Mouse (Mus musculus) left cerebral cortex, adult 6 months (tissue): ENCODE data around the gene Tgm1. TPM values are rescaled to one million over a fixed set of nuclear protein-coding genes. Genes with fewer than 3 reads are reported as not detected.

Source experiments
- long read RNA-seq, 2 experiments: library from polyadenylated mRNA; unstranded; transcript quantifications; one replicate each; pipeline ENCODE4 v2.0.0; 2019 to 2020
- polyA plus RNA-seq: library from polyadenylated mRNA; unstranded; fragments of <200 nt; fragmentation: Nextera tagmentation; gene quantifications from 2 replicates; pipeline ENCODE4 v1.2.3, GENCODE M21; 2021

Gene Tgm1
- not detected in 2 replicates for polyA plus RNA-seq
- long read RNA-seq, experiment 1: 0 reads
- long read RNA-seq, experiment 2: 0 reads

DNA sequence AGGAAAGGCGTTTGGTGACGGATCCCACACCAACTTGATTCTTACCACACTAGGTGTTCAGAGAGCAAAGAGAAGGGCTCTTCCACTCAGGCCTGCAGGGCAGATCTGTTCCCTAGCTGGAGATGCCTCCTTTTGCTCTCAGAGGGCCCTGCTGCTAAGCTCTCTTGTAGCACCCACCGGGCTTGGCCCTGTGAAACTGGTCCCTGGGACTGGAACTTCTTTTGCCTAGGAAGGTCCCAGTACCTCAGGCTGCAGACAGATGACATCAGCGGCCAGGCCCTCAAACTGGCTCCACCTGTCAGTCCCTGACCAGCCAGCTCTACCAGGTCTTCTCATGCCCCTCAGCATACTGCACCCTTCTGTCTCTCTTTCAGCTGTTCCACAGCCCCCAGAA is at the start of gene Tgm1:
TSS of gene Tgm1 (minus strand) at position 198 of the 394 bp plus-strand sequence.

GRCm38 (mm10) chr14:55761163-55761562 is 47.4 kb upstream of the Tgm1 start, which contains the start of gene Ltb4r2:
Ltb4r2 (plus strand) TSS chr14:55761428.

GRCm38 (mm10) chr14:55758363-55758784 is 44.6 kb upstream of the Tgm1 start, which contains the start of gene Cideb:
Cideb (minus strand) TSS chr14:55758458.

GRCm38 (mm10) chr14:55745180-55745860 is 31.6 kb upstream of the Tgm1 start, which contains the start of the genes Dhrs1 and Nop9:
Dhrs1 (minus strand) TSS chr14:55745690.
Nop9 (plus strand) TSS chr14:55745693.

GRCm38 (mm10) chr14:55721700-55722437 is 8.1 kb upstream of the Tgm1 start, which contains the start of gene Rabggta:
Rabggta (minus strand) TSS chr14:55722263.

DNA sequence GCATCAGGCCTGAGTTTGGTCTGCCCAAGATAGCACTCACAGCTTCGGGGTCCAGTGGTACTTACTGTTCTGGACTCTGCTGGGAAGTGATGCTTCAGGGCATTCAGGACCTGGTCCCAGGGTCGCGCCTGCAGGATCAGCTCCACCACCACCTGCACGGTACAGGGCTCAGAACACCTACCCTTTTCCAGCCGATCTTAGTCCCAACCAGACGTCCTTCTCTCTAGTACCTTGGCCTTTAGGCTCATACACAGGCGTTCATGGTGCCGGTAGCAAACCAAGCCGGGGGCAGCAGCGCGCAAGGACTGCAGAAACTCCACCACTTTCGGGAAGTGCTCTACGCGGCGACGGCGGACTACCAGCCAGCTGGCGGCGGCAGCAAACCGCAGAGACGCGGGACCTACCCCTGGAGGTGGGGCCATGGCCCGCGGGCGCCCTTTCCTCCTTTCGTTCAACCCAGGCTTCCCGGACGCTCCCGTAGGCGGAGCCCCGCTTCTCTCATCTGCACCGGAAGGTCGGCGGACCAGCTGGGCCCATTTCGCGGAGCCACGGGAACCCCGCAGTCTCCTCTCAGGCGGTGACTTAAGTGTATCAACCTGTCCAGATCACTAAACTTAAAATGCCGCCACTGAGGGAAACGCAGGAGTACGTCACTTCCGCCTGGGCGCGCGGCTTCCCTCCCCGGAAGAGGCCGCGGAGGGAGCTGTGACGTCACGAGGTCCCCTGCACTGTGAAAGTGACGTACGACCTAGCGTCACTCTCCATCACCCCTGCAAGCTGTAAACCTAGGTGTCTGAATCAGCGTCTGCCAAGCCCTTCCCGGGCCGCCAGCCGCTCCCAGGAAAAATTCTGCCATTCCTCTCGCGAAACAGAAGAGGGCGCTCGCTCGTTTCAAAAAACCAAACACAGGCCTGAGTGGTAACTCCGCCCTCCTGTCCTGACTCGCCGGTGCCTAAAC is 32.3 kb downstream of the Tgm1 start, which contains the start of gene Tinf2:
TSS of gene Tinf2 (minus strand) at position 661 of the 958 bp plus-strand sequence.

GRCm38 (mm10) chr14:55671833-55672740 is 41.6 kb downstream of the Tgm1 start, which contains the start of the genes Gmpr2 and Nedd8:
Gmpr2 (plus strand) TSS chr14:55671941.
Nedd8 (minus strand) TSS chr14:55672124.

GRCm38 (mm10) chr14:55659960-55660573 is 53.7 kb downstream of the Tgm1 start, which contains the start of gene Mdp1:
Mdp1 (minus strand) TSS chr14:55660508.

Other genes with a start within 250 kb of the Tgm1 start
- 15.8 and 18.1 TPM in 2 replicates for gene Dhrs4, start 235.2 kb downstream of the Tgm1 start, polyA plus RNA-seq
- 1.8 and 2.5 TPM in 2 replicates for gene Carmil3, start 223.3 kb downstream of the Tgm1 start, polyA plus RNA-seq
- gene Cpne6, start 203.5 kb downstream of the Tgm1 start, polyA plus RNA-seq: 154 and 195 TPM in 2 replicates
- gene Nrl, start 188.9 kb downstream of the Tgm1 start, polyA plus RNA-seq: 0.05 TPM in 1 of 2 replicates, not detected in the other
- 19.1 and 25.6 TPM in 2 replicates for gene Pck2, start 173.7 kb downstream of the Tgm1 start, polyA plus RNA-seq
- 53.7 and 76.2 TPM in 2 replicates for gene Dcaf11, start 153.9 kb downstream of the Tgm1 start, polyA plus RNA-seq
- 0.48 TPM in 1 of 2 replicates, not detected in the other for gene A730061H03Rik, start 153.5 kb downstream of the Tgm1 start, polyA plus RNA-seq
- gene Fitm1, start 138.3 kb downstream of the Tgm1 start, polyA plus RNA-seq: not detected in 2 replicates
- gene Psme1, start 135.8 kb downstream of the Tgm1 start, polyA plus RNA-seq: 49.1 and 53.6 TPM in 2 replicates
- gene Emc9, start 128.6 kb downstream of the Tgm1 start, polyA plus RNA-seq: 112 and 145 TPM in 2 replicates
- 98.6 and 102 TPM in 2 replicates for gene Psme2, start 122.8 kb downstream of the Tgm1 start, polyA plus RNA-seq
- gene Rnf31, start 122.2 kb downstream of the Tgm1 start, polyA plus RNA-seq: 7.8 and 9.4 TPM in 2 replicates
- 4.2 and 4.3 TPM in 2 replicates for gene Irf9, start 110.4 kb downstream of the Tgm1 start, polyA plus RNA-seq
- 0.65 and 1.0 TPM in 2 replicates for gene Rec8, start 95.9 kb downstream of the Tgm1 start, polyA plus RNA-seq
- gene Ipo4, start 78.0 kb downstream of the Tgm1 start, polyA plus RNA-seq: 40.6 and 51.1 TPM in 2 replicates
- 0.55 TPM in 1 of 2 replicates, not detected in the other for gene Gm49378, start 76.0 kb downstream of the Tgm1 start, polyA plus RNA-seq
- 24.9 and 28.7 TPM in 2 replicates for gene Tm9sf1, start 70.1 kb downstream of the Tgm1 start, polyA plus RNA-seq
- 0.11 and 0.22 TPM in 2 replicates for gene Tssk4, start 63.7 kb downstream of the Tgm1 start, polyA plus RNA-seq
- 55.6 and 68.7 TPM in 2 replicates for gene Mdp1, start 53.4 kb downstream of the Tgm1 start, polyA plus RNA-seq
- gene Gmpr2, start 42.0 kb downstream of the Tgm1 start, polyA plus RNA-seq: 21.2 and 26.0 TPM in 2 replicates
- 603 and 676 TPM in 2 replicates for gene Nedd8, start 41.8 kb downstream of the Tgm1 start, polyA plus RNA-seq
- 12.0 and 12.5 TPM in 2 replicates for gene Tinf2, start 32.1 kb downstream of the Tgm1 start, polyA plus RNA-seq
- gene Rabggta, start 8.3 kb upstream of the Tgm1 start, polyA plus RNA-seq: 37.3 and 41.7 TPM in 2 replicates
- gene Dhrs1, start 31.8 kb upstream of the Tgm1 start, polyA plus RNA-seq: 121 and 123 TPM in 2 replicates
- gene Nop9, start 31.8 kb upstream of the Tgm1 start, polyA plus RNA-seq: 7.6 and 7.7 TPM in 2 replicates
- 4.6 and 5.6 TPM in 2 replicates for gene Cideb, start 44.5 kb upstream of the Tgm1 start, polyA plus RNA-seq
- gene Ltb4r2, start 47.5 kb upstream of the Tgm1 start, polyA plus RNA-seq: 0.40 and 0.45 TPM in 2 replicates
- gene Ltb4r1, start 52.0 kb upstream of the Tgm1 start, polyA plus RNA-seq: not detected in 2 replicates
- 1.2 and 2.1 TPM in 2 replicates for gene Adcy4, start 70.2 kb upstream of the Tgm1 start, polyA plus RNA-seq
- 0.34 TPM in 1 of 2 replicates, not detected in the other for gene Ripk3, start 74.9 kb upstream of the Tgm1 start, polyA plus RNA-seq
- gene Nfatc4, start 109.2 kb upstream of the Tgm1 start, polyA plus RNA-seq: 0.15 and 0.23 TPM in 2 replicates
- 0.48 and 0.84 TPM in 2 replicates for gene Nynrin, start 140.1 kb upstream of the Tgm1 start, polyA plus RNA-seq
- 0.06 and 0.11 TPM in 2 replicates for gene Cbln3, start 170.5 kb upstream of the Tgm1 start, polyA plus RNA-seq
- 2.4 and 2.6 TPM in 2 replicates for gene Khnyn, start 171.0 kb upstream of the Tgm1 start, polyA plus RNA-seq
- 189 and 204 TPM in 2 replicates for gene Sdr39u1, start 186.4 kb upstream of the Tgm1 start, polyA plus RNA-seq
- gene Cma1, start 230.7 kb upstream of the Tgm1 start, polyA plus RNA-seq: not detected in 2 replicates
- not detected in 2 replicates for gene Cma2, start 237.1 kb upstream of the Tgm1 start, polyA plus RNA-seq